Mouse (Mus musculus) heart, embryonic 14.5 days (tissue): ENCODE results near the gene Cacng6. TPM values are rescaled to one million over a fixed set of nuclear protein-coding genes. Genes with fewer than 3 reads are reported as not detected.
"Not testable (repeated sequence)": the region's sequence is repeated elsewhere in the genome, so short reads cannot be mapped to it uniquely, and the experiment has no call there.

ENCODE experiments used
- ATAC-seq: fragments of 200-750 bp; cut with Nextera tagmentation; 2 replicates; pipeline ENCODE4 v1.8.0; 2017; ENCODE audit warnings: low read depth, moderate TSS enrichment; ENCODE audit not compliant: insufficient number of reproducible peaks, insufficient read depth, low FRiP score
- H3K27ac ChIP-seq, 2 experiments: fragments of 200-500 bp in 1 of 2; fragments of 300-500 bp in 1 of 2; sonication (generic) in 1 of 2; replicated peaks in 1 of 2; 2 replicates each; pipeline ENCODE4 v1.5.1; 2012 to 2014; ENCODE audit warnings: low read depth in 2 of 2, low read length in 2 of 2, control low read depth in 1 of 2, mild to moderate bottlenecking in 1 of 2, mixed read lengths in 1 of 2; ENCODE audit not compliant: control insufficient read depth in 1 of 2, insufficient read depth in 1 of 2
- H3K27me3 ChIP-seq: fragments of 300-500 bp; sonication (generic); 2 replicates; pipeline ENCODE4 v1.6.1; 2014; ENCODE audit warnings: mild to moderate bottlenecking, low read length, control low read depth; ENCODE audit not compliant: control insufficient read depth, insufficient read depth
- H3K36me3 ChIP-seq: fragments of 300-500 bp; sonication (generic); 2 replicates; pipeline ENCODE4 v1.6.1; 2014; ENCODE audit warnings: mild to moderate bottlenecking, control low read depth, low read length, mixed read lengths; ENCODE audit not compliant: control insufficient read depth, insufficient read depth
- H3K4me1 ChIP-seq, 2 experiments: fragments of 200-500 bp in 1 of 2; fragments of 300-500 bp in 1 of 2; sonication (generic) in 1 of 2; 2 replicates each; pipeline ENCODE4 v1.6.1; 2012 to 2014; ENCODE audit warnings: low read length in 2 of 2, control low read depth in 1 of 2, mixed read lengths in 1 of 2; ENCODE audit not compliant: control insufficient read depth in 2 of 2, insufficient read depth in 2 of 2
- H3K4me2 ChIP-seq: fragments of 300-500 bp; sonication (generic); 2 replicates; pipeline ENCODE4 v1.6.1; 2014; ENCODE audit warnings: mild to moderate bottlenecking, low read length
- H3K4me3 ChIP-seq, 2 experiments: fragments of 200-500 bp in 1 of 2; fragments of 300-500 bp in 1 of 2; sonication (generic) in 1 of 2; 2 replicates each; pipeline ENCODE4 v1.5.1; 2012 to 2014; ENCODE audit warnings: low read length in 2 of 2, mild to moderate bottlenecking in 2 of 2, control low read depth in 1 of 2, low read depth in 1 of 2, moderate library complexity in 1 of 2; ENCODE audit not compliant: control insufficient read depth in 1 of 2, insufficient read depth in 1 of 2
- H3K9ac ChIP-seq: fragments of 300-500 bp; sonication (generic); 2 replicates; pipeline ENCODE4 v1.6.1; 2014; ENCODE audit warnings: mild to moderate bottlenecking, low read length
- H3K9me3 ChIP-seq: fragments of 300-500 bp; sonication (generic); 2 replicates; pipeline ENCODE4 v1.6.1; 2016; ENCODE audit warnings: low read length, control low read depth; ENCODE audit not compliant: control insufficient read depth
- WGBS: fragments of 180-500 bp; shearing (Covaris S2); extraction: QIAGEN DNeasy Blood & Tissue Kit; methylation state at CpG from one replicate; pipeline ENCODE4 v1.1.7; 2014; 5-methylcytosine and 5-hydroxymethylcytosine counted together
- polyA plus RNA-seq: library from polyadenylated mRNA; unstranded; fragments of >200 nt; fragmentation: Nextera tagmentation; extraction: Ambion mirVana; gene quantifications from 2 replicates; pipeline ENCODE4 v1.2.1, GENCODE M21; 2014

The Cacng6 gene
- polyA plus RNA-seq, 1 experiment from 2014 or later = 19.1 TPM

- no peak for ATAC-seq
- 0 out of 4 replicates have a peak overlapping the region, but pooled peaks of 1 of the 2 experiments have one; percentile 10 for H3K27ac ChIP-seq
- no peaks in the 10 kb centered on the region for H3K36me3 ChIP-seq
Measured at GRCm38 (mm10) chr7:3389444-3390412, 34.3 kb upstream of the Cacng6 start.

DNA sequence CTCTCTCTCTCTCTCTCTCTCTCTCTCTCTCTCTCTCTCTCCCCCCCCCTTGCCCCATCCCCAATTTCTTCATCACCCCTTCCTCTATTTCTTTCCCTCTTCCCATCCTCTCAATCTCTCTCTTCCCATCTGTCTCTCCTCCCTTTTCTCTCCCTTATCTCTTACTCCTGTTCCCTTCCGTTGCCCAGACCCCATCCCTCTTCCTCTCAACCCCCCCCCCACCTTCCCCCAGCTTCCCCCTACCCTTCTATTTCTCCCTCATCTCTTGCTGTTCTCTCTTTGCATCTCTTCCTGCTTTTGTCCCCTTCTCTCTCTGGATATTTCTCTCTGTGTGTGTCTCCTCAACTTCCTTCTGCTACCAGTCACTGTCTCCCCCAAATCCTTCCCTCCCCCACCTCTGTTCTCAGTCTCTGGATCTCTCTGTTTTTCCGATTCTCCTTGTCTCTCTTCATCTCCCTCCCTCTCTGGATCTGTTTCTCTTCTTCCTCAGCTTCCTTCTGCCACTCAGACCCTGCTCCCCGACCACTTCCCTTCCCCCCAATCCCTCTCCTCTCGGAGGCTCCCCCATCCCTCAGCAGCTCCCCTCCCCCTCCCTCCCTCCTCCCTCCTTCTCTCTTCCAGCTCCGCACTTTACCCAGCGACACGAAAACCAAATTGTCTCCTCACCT is 33.4 kb upstream of the Cacng6 start, which contains the start of gene Cacng8:
Gene Cacng8 (plus strand): TSS at position 271 of the 668 bp plus-strand sequence.
- no peak for ATAC-seq
- WGBS = 0% methylated on average over 7 of the region's 7 CpGs
- 0 out of 4 replicates have a peak within 1 kb of the TSS, but pooled peaks of 1 of the 2 experiments have one; percentile 10 for H3K27ac ChIP-seq
- peak within 1 kb of the TSS in 1 of 2 experiments; percentile 13; a peak in 3 of 4 replicates for H3K4me3 ChIP-seq
- no peaks in the 10 kb centered on the region for H3K36me3 ChIP-seq
- H3K4me2 ChIP-seq = peak within 1 kb of the TSS; percentile 45
- H3K4me1 ChIP-seq = no peaks in the 10 kb centered on the region; a peak in 1 of 4 replicates
- H3K9me3 ChIP-seq = no peaks in the 10 kb centered on the region
- H3K27me3 ChIP-seq = 0 out of 2 replicates have a peak, but pooled peaks cover 3% of the 10 kb centered on the region
- peak within 1 kb of the TSS; percentile 11; the same call in 1 of the 2 replicates for H3K9ac ChIP-seq

More at GRCm38 (mm10) chr7:3389444-3390412, 34.3 kb upstream of the Cacng6 start:
- Histone ChIP-seq H3K9ac (no peak overlapping the region), H3K27me3 (0 out of 2 replicates have a peak, but pooled peaks cover 3% of the 10 kb centered on the region), H3K4me3 (no peak overlapping the region), H3K4me2 (peak overlapping the region; percentile 45), H3K4me1 (no peaks in the 10 kb centered on the region; a peak in 1 of 4 replicates), H3K9me3 (no peaks in the 10 kb centered on the region)
- WGBS = 1% methylated on average over 15 of the region's 17 CpGs

DNA sequence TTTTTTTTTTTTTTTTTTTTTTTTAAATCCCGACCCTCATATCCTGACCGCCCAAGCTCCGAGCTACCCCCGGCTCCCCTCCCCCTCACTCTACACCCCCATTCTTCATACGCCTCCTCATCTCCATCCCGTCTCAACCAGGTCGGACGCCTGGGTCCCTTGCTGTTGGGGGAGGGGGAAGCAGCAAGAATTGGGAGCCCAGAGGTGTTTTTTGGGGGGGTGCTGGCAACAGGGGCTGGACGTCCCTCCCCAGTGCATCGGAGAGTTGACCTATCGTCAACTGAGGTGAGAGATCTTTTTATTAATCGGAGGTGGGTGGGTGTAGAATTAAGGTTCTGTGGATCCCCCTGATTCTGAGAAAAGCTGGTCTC is 32.9 kb upstream of the Cacng6 start:
- Histone ChIP-seq H3K9me3 (no peaks in the 10 kb centered on the region), H3K27ac (no peak overlapping the region), H3K4me2 (peak overlapping the region; percentile 45), H3K4me3 (0 out of 4 replicates have a peak overlapping the region, but pooled peaks of 1 of the 2 experiments have one; percentile 13), H3K27me3 (0 out of 2 replicates have a peak, but pooled peaks cover 3% of the 10 kb centered on the region), H3K36me3 (no peaks in the 10 kb centered on the region), H3K9ac (peak overlapping the region; percentile 11; the same call in 1 of the 2 replicates), H3K4me1 (no peaks in the 10 kb centered on the region; a peak in 1 of 4 replicates)
- 6% methylated on average over 11 of the region's 12 CpGs for WGBS
- ATAC-seq = no peak

DNA sequence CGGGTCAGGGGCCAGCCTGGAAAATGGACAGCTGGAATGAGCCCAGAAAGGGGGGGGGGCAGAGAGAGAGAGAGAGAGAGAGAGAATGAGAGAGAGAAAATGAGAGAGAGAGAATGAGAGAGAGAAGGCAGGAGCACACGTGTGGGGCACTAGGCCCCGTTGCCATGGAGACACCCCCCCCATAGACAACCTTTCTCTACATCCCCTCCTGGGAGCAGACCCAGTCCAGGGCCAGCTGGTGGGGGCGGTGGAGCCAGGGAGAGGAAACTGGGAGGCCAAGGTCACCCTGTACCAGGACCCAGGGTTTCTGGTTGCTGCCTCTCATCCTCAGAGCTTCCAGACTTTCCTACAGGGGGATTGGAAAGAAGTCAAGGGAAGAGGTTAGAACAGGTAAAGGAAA is 32.2 kb upstream of the Cacng6 start:
- H3K36me3 ChIP-seq = no peaks in the 10 kb centered on the region
- H3K27ac ChIP-seq = no peak overlapping the region
- no peaks in the 10 kb centered on the region for H3K9me3 ChIP-seq
- ATAC-seq = no peak
- H3K4me2 ChIP-seq = no peak overlapping the region
- H3K27me3 ChIP-seq = 0 out of 2 replicates have a peak, but pooled peaks cover 3% of the 10 kb centered on the region
- H3K9ac ChIP-seq = no peak overlapping the region
- H3K4me3 ChIP-seq = no peak overlapping the region
- no peaks in the 10 kb centered on the region; a peak in 1 of 4 replicates for H3K4me1 ChIP-seq
- 30% methylated on average over 4 of the region's 4 CpGs for WGBS

DNA sequence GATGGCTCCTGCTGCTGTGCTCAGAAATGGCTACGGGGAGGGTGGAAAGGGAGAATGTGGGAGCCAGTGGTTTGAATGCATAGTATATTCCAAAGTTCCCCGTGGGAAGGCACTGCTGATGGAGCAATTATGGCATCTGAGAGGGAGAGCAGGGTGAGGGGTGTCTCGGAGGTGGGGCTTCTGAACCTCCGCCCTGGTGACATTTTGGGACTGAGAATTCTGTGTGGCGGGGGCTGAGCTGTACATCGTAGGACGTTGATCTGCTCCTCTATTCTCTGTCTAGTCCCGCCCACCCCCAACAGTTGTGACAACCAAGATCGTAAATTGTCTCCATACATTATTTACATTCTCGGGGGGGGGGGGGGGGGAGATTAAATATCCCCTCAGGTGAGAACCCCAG is 26.6 kb upstream of the Cacng6 start:
- H3K4me3 ChIP-seq = no peak overlapping the region
- H3K9ac ChIP-seq = no peak overlapping the region
- no peaks in the 10 kb centered on the region for H3K27me3 ChIP-seq
- no peak for ATAC-seq
- H3K36me3 ChIP-seq = no peaks in the 10 kb centered on the region
- no peaks in the 10 kb centered on the region for H3K4me1 ChIP-seq
- WGBS = 80% methylated on average over 10 of the region's 10 CpGs
- H3K4me2 ChIP-seq = no peak overlapping the region
- H3K9me3 ChIP-seq = no peaks in the 10 kb centered on the region
- H3K27ac ChIP-seq = no peak overlapping the region

- Histone ChIP-seq H3K27me3 (no peaks in the 10 kb centered on the region), H3K4me3 (no peak overlapping the region), H3K36me3 (no peaks in the 10 kb centered on the region), H3K4me1 (no peaks in the 10 kb centered on the region), H3K27ac (no peak overlapping the region), H3K9me3 (no peaks in the 10 kb centered on the region), H3K4me2 (no peak overlapping the region), H3K9ac (no peak overlapping the region)
- ATAC-seq = no peak
- 65% methylated on average over 7 of the region's 7 CpGs for WGBS
Measured at GRCm38 (mm10) chr7:3397797-3398196, 26.2 kb upstream of the Cacng6 start.

DNA sequence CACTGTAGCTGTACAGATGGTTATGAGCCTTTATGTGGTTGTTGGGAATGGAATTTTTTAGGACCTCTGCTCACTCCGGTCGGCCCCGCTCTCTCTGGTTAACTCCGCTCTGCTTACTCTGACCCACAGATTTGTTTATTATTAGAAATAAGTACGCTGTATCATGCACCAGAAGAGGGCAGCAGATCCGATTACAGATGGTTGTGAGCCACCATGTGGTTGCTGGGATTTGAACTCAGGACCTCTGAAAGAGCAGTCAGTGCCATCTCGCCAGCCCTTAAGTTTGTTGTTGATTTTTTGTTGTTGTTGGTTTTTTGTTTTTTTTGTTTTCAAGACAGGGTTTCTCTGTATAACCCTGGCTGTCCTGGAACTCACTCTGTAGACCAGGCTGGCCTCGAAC is 25.6 kb upstream of the Cacng6 start:
- H3K4me3 ChIP-seq, H3K9ac ChIP-seq, H3K4me2 ChIP-seq, H3K9me3 ChIP-seq, H3K36me3 ChIP-seq, ATAC-seq, H3K4me1 ChIP-seq, H3K27ac ChIP-seq, H3K27me3 ChIP-seq: not testable (repeated sequence)
- 91% methylated on average over 8 of the region's 8 CpGs for whole genome bisulfite sequencing
